Mouse (Mus musculus) G1E-ER4 (cell line): ENCODE measurements around the gene Ehmt2. TPM values are rescaled to one million over a fixed set of nuclear protein-coding genes. Genes with fewer than 3 reads are reported as not detected.

Experiments used
- GATA1 ChIP-seq: IDR thresholded peaks from one replicate; pipeline ENCODE4 v1.8.0; 2012; ENCODE audit warnings: low read length, inconsistent platforms
- polyA plus RNA-seq: library from polyadenylated mRNA; stranded (reverse); fragments of >175 nt; gene quantifications from 2 replicates; pipeline ENCODE4 v1.2.3, GENCODE M21; 2012

Ehmt2 gene
- polyA plus RNA-seq, 1 experiment = 449 TPM

- TF ChIP-seq GATA1 = no peak
These were observed 35.8 kb downstream of the Ehmt2 start for GRCm38 (mm10) chr17:34934031-34934430.

DNA sequence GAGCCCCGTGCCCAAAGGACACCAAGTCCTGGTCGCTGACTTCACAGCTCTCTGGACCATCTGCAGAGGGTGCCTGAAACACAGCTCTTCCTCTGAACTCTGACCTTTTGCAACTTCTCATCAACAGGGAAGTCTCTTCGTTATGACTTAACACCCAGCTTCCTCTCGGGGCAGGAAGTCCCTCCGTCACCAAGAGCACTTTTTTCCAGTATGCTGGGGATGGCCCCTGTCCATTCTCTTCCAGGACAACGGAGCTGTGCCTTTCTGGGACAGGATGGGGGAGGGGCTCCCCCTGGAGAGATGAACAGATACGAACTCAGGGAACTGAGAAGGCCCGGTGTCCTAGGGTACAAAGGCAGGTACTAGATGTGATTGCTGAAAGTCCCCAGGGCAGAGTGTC, 36.6 kb downstream of the Ehmt2 start:
- no peak for TF ChIP-seq GATA1

- TF ChIP-seq GATA1 = no peak
These were observed 39.8 kb downstream of the Ehmt2 start for GRCm38 (mm10) chr17:34937960-34938505.

- TF ChIP-seq GATA1 = no peak
These were observed 43.2 kb downstream of the Ehmt2 start for GRCm38 (mm10) chr17:34941344-34942041.

GRCm38 (mm10) chr17:34943128-34943815, 45.0 kb downstream of the Ehmt2 start:
- no peak for TF ChIP-seq GATA1

GRCm38 (mm10) chr17:34944362-34944761, 46.1 kb downstream of the Ehmt2 start:
- no peak for TF ChIP-seq GATA1

DNA sequence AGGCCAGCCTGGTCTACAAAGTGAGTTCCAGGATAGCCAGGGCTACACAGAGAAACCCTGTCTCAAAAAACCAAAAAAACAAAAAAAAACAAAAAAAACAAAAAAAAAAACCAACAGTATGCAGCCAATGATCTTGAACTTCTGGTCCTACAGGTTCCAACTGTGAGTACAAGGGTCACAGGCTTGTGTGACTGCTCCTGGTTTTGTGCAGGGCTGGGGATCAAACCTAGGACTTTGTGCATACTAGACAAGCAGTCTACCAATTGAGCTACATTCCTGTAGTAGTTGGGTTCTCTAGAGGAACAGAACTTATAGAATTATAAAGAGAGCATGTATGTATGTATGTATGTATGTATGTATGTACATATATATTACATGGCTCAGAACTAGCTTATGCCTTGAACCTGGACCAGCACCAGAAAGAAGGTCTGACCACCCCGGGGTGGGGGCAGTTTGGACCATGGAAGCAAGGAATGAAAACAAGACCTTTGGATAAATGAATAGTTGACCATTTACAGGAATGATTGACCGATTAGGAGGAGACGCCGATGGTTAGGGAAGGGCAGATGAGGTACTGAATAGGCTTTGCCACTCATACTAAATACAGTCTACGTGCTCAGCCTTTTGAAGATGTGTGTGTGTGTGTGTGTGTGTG, 48.3 kb downstream of the Ehmt2 start:
- TF ChIP-seq GATA1 = no peak

DNA sequence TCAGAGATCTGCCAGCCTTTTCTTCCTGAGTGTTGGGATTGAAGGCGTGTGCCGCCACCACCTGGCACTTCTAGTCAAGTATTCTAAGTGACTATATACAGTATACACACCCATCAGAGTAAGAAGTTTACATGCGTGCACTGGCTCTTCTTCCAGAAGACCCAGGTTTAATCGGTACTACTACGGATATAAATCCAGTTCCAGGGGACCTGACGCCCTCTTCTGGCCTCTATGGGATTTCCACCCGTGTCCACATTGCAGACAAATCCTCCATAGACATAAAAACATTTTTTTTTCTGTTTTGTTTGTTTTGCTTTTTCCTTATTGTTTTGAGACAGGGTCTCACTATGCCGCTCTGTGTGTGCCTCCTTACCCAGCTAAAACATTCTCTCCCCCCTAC, 49.3 kb downstream of the Ehmt2 start:
- TF ChIP-seq GATA1 = no peak

- TF ChIP-seq GATA1 = no peak
These were observed 51.3 kb downstream of the Ehmt2 start for GRCm38 (mm10) chr17:34949553-34949969.

DNA sequence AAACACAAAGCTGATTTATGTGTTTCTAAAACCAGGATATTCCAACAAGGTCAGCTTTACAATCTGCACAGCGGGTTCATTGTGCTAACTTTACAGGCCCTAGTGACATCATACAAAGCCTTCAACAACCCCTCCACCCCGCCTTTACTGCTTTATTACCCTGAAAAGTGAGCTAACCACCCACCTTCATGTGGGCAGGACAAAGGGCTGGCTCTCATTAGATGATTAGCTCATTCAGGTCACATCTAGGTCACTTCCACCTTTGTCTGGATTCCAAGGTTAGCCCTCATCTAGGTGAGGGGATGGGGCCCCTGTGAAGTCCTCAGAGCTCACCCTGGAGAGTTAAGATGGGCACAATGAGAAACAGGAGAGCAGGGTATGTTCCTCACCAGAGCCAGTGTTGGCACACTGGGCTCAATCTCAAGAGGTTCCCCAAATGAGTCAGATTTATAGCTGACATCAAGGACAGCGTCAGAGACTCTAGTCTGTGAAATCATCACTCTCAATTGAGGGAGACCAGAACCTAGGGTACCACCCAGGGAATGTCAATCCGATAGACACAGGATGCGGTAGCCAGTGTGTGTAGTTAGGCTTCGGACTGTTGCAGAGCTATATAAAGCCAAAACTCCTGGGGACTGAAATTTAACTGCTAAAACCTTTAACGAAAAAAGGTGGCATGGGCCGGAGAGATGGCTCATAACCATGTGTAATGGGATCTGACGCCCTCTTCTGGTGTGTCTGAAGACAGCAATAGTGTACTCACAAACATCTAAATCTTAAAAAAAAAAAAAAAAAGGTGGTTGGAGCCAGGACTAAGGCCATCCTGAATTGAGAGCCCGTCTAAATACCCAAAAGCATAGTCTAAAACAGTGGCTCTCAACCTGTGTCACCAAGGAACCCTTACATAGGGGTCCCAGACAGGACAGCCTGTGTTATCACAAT, 52.5 kb downstream of the Ehmt2 start:
- TF ChIP-seq GATA1 = no peak

GRCm38 (mm10) chr17:34951636-34952377, 53.5 kb downstream of the Ehmt2 start:
- TF ChIP-seq GATA1 = no peak

GRCm38 (mm10) chr17:34952378-34953040, 54.2 kb downstream of the Ehmt2 start:
- no peak for TF ChIP-seq GATA1

DNA sequence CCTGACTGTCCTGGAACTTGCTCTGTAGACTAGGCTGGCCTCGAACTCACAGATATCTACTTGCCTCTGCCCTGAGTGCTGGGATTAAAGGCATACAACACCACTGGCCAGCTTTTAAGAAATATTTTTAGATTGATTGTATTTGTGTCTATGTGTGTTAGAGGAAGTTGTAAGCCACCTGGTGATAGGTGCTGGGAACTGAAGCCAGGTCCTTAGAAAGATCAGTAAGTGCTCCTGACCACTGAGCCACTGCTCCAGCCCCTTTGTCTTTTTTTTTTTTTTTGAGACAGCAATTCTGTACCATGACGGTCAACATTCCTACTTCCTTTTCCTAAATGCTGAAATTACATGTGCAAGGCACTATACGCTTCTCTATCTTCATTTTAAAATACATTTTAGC, 55.0 kb downstream of the Ehmt2 start:
- no peak for TF ChIP-seq GATA1

DNA sequence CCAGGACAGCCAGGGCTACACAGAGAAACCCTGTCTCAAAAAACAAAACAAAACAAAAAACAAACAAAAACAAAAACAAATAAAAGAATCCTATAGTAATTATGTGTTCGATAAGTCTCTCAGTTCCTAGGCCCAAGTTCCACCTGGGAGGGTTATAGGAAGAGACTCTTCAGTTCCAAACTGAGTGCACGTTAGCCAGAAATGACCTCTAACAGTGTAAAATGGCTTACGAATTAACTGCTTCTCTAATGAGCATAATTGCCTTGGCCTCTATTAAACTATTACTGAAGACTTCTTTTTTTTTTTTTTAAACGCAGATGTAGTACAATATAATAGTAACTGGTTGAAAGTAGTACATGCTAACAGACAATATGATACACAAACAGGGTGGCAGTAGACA, 55.6 kb downstream of the Ehmt2 start:
- TF ChIP-seq GATA1 = no peak
